9 mouse cellular contexts compared by ENCODE assay signal in genomic region chr7:49392180-49392579, GRCm38 (mm10).
DNase-seq lines count a peak whose midpoint lies in the region; ATAC-seq and TF ChIP-seq lines count a peak whose summit lies in the region.
"Had no signal": no experiment of that assay in that cellular context is flagged by ENCODE, and none has a peak within 500 bp of the region (broad histone marks: within the 10 kb centered on the region; RNA-seq: fewer than 3 reads in every experiment).

No protein-coding gene starts in this region.

- 11% methylated on average over 3 of the region's 3 CpGs for WGBS in cerebellum, adult 2 months
- 47% methylated on average over 3 of the region's 3 CpGs for WGBS in hindbrain, embryonic 12.5 days

- no peak overlapping the region for H3K27ac ChIP-seq in cerebellum, adult 2 months (ENCODE audit: insufficient read depth, low read length)
- no peak overlapping the region for H3K27ac ChIP-seq in hindbrain, embryonic 12.5 days

- no peak overlapping the region for H3K9ac ChIP-seq in hindbrain, embryonic 12.5 days
- H3K9ac ChIP-seq: liver, postnatal 0 days had no signal

- no peaks in the 10 kb centered on the region for H3K36me3 ChIP-seq in hindbrain, embryonic 12.5 days

- intact Hi-C loops in left cerebral cortex, postnatal 4 days (cut with DNase I), result no loop called here

- no peak for TF ChIP-seq CTCF in cerebellum, adult 2 months (IDR thresholded peaks at IDR 0.05; ENCODE audit: borderline replicate concordance, insufficient read depth, low read depth, low read length)

- H3K9me3 ChIP-seq in hindbrain, embryonic 12.5 days (replicated peaks), result no peaks in the 10 kb centered on the region

- no peaks in the 10 kb centered on the region for H3K27me3 ChIP-seq in cerebellum, adult 2 months (ENCODE audit: control insufficient read depth, insufficient read depth, low read length)
- no peaks in the 10 kb centered on the region for H3K27me3 ChIP-seq in hindbrain, embryonic 12.5 days

- peak; percentile 33 to 73 for DNase-seq in cerebellum, adult 2 months
- DNase-seq in cerebellum, postnatal 36 days, result no peak
- DNase-seq in left cerebral cortex, postnatal 4 days, result peak; percentile 41
- DNase-seq in adrenal gland, postnatal 10 days, result no peak
- DNase-seq in kidney, postnatal 14 days, result no peak
- DNase-seq: liver, postnatal 0 days had no signal

- H3K4me1 ChIP-seq in cerebellum, adult 2 months (ENCODE audit: control insufficient read depth, insufficient read depth, low read length), result peaks cover 26% of the 10 kb centered on the region
- H3K4me1 ChIP-seq in hindbrain, embryonic 12.5 days, result peaks cover 47% of the 10 kb centered on the region

- no peak overlapping the region for H3K4me2 ChIP-seq in hindbrain, embryonic 12.5 days (replicated peaks)

- ATAC-seq in CD4-positive, CD25-positive, alpha-beta regulatory T cell, adult 4 months, result peak; percentile 34
- ATAC-seq in hindbrain, embryonic 12.5 days (ENCODE audit: low FRiP score), result peak; percentile 44; the same call in 1 of the 2 replicates
- ATAC-seq in erythroid progenitor cell, adult 5-6 weeks (replicated peaks; ENCODE audit: low FRiP score, poor library complexity, severe bottlenecking), result no peak
- ATAC-seq: liver, postnatal 0 days had no signal

- H3K4me3 ChIP-seq in cerebellum, adult 2 months (replicated peaks; ENCODE audit: insufficient read depth, low read depth, low read length), result no peak overlapping the region
- H3K4me3 ChIP-seq in hindbrain, embryonic 12.5 days, result no peak overlapping the region

- no peak for TF ChIP-seq POLR2A in cerebellum, adult 2 months (IDR thresholded peaks at IDR 0.05; ENCODE audit: borderline replicate concordance, insufficient read depth, low read length)

Comparison
In these comparisons a context has a peak if more than half of its experiments do, and no peak if none do; other contexts are left out.
1. DNase-seq: peak in cerebellum, adult 2 months (2 of 2) and left cerebral cortex, postnatal 4 days (single experiment); none in cerebellum, postnatal 36 days (0 of 2), adrenal gland, postnatal 10 days (single experiment) and kidney, postnatal 14 days (single experiment).